ENCODE assay signal across 8 mouse cellular contexts in the genomic region with DNA sequence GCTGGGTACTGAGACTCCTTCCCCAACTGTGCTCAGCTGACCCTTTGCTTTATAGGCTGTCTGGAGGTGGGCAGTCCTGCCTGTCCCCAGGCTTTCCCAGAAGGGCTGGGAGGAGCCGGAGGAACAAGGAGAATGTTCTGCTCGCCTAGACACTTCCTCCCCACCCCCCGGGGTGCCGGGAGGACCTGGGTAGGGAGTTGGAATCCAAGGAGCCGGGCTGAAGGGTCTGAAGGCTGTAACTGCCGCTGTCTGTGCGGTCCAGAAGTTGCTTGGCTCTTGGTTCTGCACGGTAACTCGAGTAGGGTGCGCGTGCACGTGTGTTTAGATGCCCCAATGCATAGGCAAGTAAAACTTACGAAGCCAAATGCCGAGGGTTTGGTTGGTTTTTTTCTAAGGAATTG.
A peak's percentile ranks its signal among the peaks of the same experiment; 100 is the strongest.
DNase-seq lines count a peak whose midpoint lies in the region; ATAC-seq and TF ChIP-seq lines count a peak whose summit lies in the region.

No protein-coding gene starts in this region.

- H3K4me1 ChIP-seq in E14TG2a.4 (replicated peaks; ENCODE audit: low read depth, low read length), result peaks cover 81% of the 10 kb centered on the region
- H3K4me1 ChIP-seq in forebrain, embryonic 12.5 days, result peaks cover 22% of the 10 kb centered on the region
- H3K4me1 ChIP-seq in limb, embryonic 13.5 days, result peaks cover 44% of the 10 kb centered on the region
- peaks cover 21% of the 10 kb centered on the region for H3K4me1 ChIP-seq in midbrain, embryonic 13.5 days (replicated peaks)
- peaks cover 38% of the 10 kb centered on the region for H3K4me1 ChIP-seq in stomach, embryonic 14.5 days (ENCODE audit: control insufficient read depth, insufficient read depth, low read length)

- H3K27ac ChIP-seq in forebrain, embryonic 12.5 days, result no peak overlapping the region
- peak overlapping the region; percentile 61 for H3K27ac ChIP-seq in limb, embryonic 13.5 days
- H3K27ac ChIP-seq in midbrain, embryonic 13.5 days, result no peak overlapping the region
- H3K27ac ChIP-seq in stomach, embryonic 14.5 days (ENCODE audit: low read length), result peak overlapping the region; percentile 77

- peaks cover 4% of the 10 kb centered on the region; the same call in 1 of the 2 replicates for H3K36me3 ChIP-seq in E14TG2a.4 (ENCODE audit: insufficient read depth, low read length)
- H3K36me3 ChIP-seq in forebrain, embryonic 12.5 days (replicated peaks), result no peaks in the 10 kb centered on the region
- H3K36me3 ChIP-seq in limb, embryonic 13.5 days, result no peaks in the 10 kb centered on the region
- H3K36me3 ChIP-seq in midbrain, embryonic 13.5 days, result no peaks in the 10 kb centered on the region
- no peaks in the 10 kb centered on the region for H3K36me3 ChIP-seq in stomach, embryonic 14.5 days (ENCODE audit: control insufficient read depth, insufficient read depth, low read length)

- H3K9me3 ChIP-seq in E14TG2a.4 (ENCODE audit: low read length), result no peaks in the 10 kb centered on the region
- no peaks in the 10 kb centered on the region for H3K9me3 ChIP-seq in forebrain, embryonic 12.5 days
- H3K9me3 ChIP-seq in limb, embryonic 13.5 days, result no peaks in the 10 kb centered on the region
- no peaks in the 10 kb centered on the region for H3K9me3 ChIP-seq in midbrain, embryonic 13.5 days
- no peaks in the 10 kb centered on the region for H3K9me3 ChIP-seq in stomach, embryonic 14.5 days (ENCODE audit: control insufficient read depth, low read depth, low read length)

- ATAC-seq in forebrain, embryonic 12.5 days (ENCODE audit: low FRiP score), result no peak
- ATAC-seq in limb, embryonic 13.5 days (ENCODE audit: low FRiP score, low read depth), result peak; percentile 33; the same call in 1 of the 2 replicates
- no peak for ATAC-seq in midbrain, embryonic 13.5 days
- ATAC-seq in stomach, embryonic 14.5 days (ENCODE audit: insufficient number of reproducible peaks, insufficient read depth, low FRiP score, low read depth), result peak; percentile 38; the same call in 1 of the 2 replicates

- peak overlapping the region; percentile 41 for H3K4me2 ChIP-seq in forebrain, embryonic 12.5 days
- peak overlapping the region; percentile 67 for H3K4me2 ChIP-seq in limb, embryonic 13.5 days (replicated peaks)
- H3K4me2 ChIP-seq in midbrain, embryonic 13.5 days (replicated peaks), result peak overlapping the region; percentile 41
- H3K4me2 ChIP-seq in stomach, embryonic 14.5 days (replicated peaks; ENCODE audit: low read depth, low read length), result peak overlapping the region; percentile 41

- H3K4me3 ChIP-seq in E14TG2a.4 (replicated peaks; ENCODE audit: low read length), result peak overlapping the region; percentile 72
- H3K4me3 ChIP-seq in forebrain, embryonic 12.5 days (replicated peaks), result 0 out of 2 replicates have a peak overlapping the region, but pooled peaks have one; percentile 1
- peak overlapping the region; percentile 36 for H3K4me3 ChIP-seq in limb, embryonic 13.5 days
- peak overlapping the region; percentile 14; the same call in 1 of the 2 replicates for H3K4me3 ChIP-seq in midbrain, embryonic 13.5 days (replicated peaks)
- peak overlapping the region; percentile 8; the same call in 1 of the 2 replicates for H3K4me3 ChIP-seq in stomach, embryonic 14.5 days (ENCODE audit: low read depth, low read length)

- peak; percentile 95 for DNase-seq in ZHBTc4 (ENCODE audit: low read depth, low spot score)
- peak; percentile 44 for DNase-seq in heart, postnatal 4 days
- no peak for DNase-seq in layer of hippocampus, postnatal 36 days

- no peak for TF ChIP-seq CTCF in E14TG2a.4 (conservative IDR thresholded peaks at IDR 0.05; ENCODE audit: low read length)

- H3K9ac ChIP-seq in forebrain, embryonic 12.5 days, result no peak overlapping the region
- H3K9ac ChIP-seq in limb, embryonic 13.5 days, result peak overlapping the region; percentile 62
- H3K9ac ChIP-seq in midbrain, embryonic 13.5 days (replicated peaks), result 0 out of 2 replicates have a peak overlapping the region, but pooled peaks have one; percentile 14
- H3K9ac ChIP-seq in stomach, embryonic 14.5 days (replicated peaks; ENCODE audit: low read depth, low read length), result peak overlapping the region; percentile 21; the same call in 1 of the 2 replicates

- peaks cover 3% of the 10 kb centered on the region; the same call in 1 of the 2 replicates for H3K27me3 ChIP-seq in E14TG2a.4 (ENCODE audit: insufficient read depth, low read length)
- peaks cover 16% of the 10 kb centered on the region for H3K27me3 ChIP-seq in forebrain, embryonic 12.5 days
- H3K27me3 ChIP-seq in limb, embryonic 13.5 days, result no peaks in the 10 kb centered on the region
- peaks cover 28% of the 10 kb centered on the region for H3K27me3 ChIP-seq in midbrain, embryonic 13.5 days
- H3K27me3 ChIP-seq in stomach, embryonic 14.5 days (ENCODE audit: control insufficient read depth, insufficient read depth, low read length), result no peaks in the 10 kb centered on the region

- WGBS in forebrain, embryonic 12.5 days, result 4% methylated on average over 14 of the region's 14 CpGs
- 3% methylated on average over 14 of the region's 14 CpGs for WGBS in limb, embryonic 13.5 days
- 3% methylated on average over 14 of the region's 14 CpGs for WGBS in midbrain, embryonic 13.5 days
- 6% methylated on average over 14 of the region's 14 CpGs for WGBS in stomach, embryonic 14.5 days

Comparison
In these comparisons a context has a peak if more than half of its experiments do, and no peak if none do; other contexts are left out.
1. H3K4me3 ChIP-seq: peak in every context shown above with its lines; median percentile 72 in E14TG2a.4; 36 in limb, embryonic 13.5 days; 14 in midbrain, embryonic 13.5 days; 8 in stomach, embryonic 14.5 days; 1 in forebrain, embryonic 12.5 days.
2. DNase-seq: peak in ZHBTc4 (single experiment) and heart, postnatal 4 days (single experiment); none in layer of hippocampus, postnatal 36 days (0 of 2).
3. ATAC-seq: peak in limb, embryonic 13.5 days (single experiment) and stomach, embryonic 14.5 days (single experiment); none in forebrain, embryonic 12.5 days (single experiment) and midbrain, embryonic 13.5 days (single experiment).
4. H3K27ac ChIP-seq: peak in limb, embryonic 13.5 days (single experiment) and stomach, embryonic 14.5 days (single experiment); none in forebrain, embryonic 12.5 days (single experiment) and midbrain, embryonic 13.5 days (single experiment).
5. Peak in every context shown above with its lines, with median percentiles within 50 percentile points of each other: H3K4me2 ChIP-seq.